Mouse (Mus musculus) retina, adult 2 months (tissue): ENCODE measurements around the gene Auts2.

Experiments used
- DNase-seq: peaks from one replicate; pipeline ENCODE4 v3.0.0-alpha.2; 2012; ENCODE audit warnings: low read depth, low spot score

Auts2 gene

GRCm38 (mm10) chr5:131677518-131677917, 865.6 kb downstream of the Auts2 start:
- DNase-seq = no peak

GRCm38 (mm10) chr5:131673696-131674095, 869.4 kb downstream of the Auts2 start:
- DNase-seq = no peak

GRCm38 (mm10) chr5:131665068-131665467, 878.1 kb downstream of the Auts2 start:
- no peak for DNase-seq

- DNase-seq = no peak
Observed at GRCm38 (mm10) chr5:131664657-131665056, 878.5 kb downstream of the Auts2 start.

- no peak for DNase-seq
Observed at GRCm38 (mm10) chr5:131662657-131663056, 880.5 kb downstream of the Auts2 start.

- DNase-seq = no peak
Observed at GRCm38 (mm10) chr5:131658822-131659515, 884.2 kb downstream of the Auts2 start.

GRCm38 (mm10) chr5:131654206-131654605, 888.9 kb downstream of the Auts2 start:
- no peak for DNase-seq

GRCm38 (mm10) chr5:131650381-131650891, 892.7 kb downstream of the Auts2 start:
- no peak for DNase-seq

- DNase-seq = no peak
Observed at GRCm38 (mm10) chr5:131647683-131648119, 895.4 kb downstream of the Auts2 start.

GRCm38 (mm10) chr5:131647104-131647682, 896.0 kb downstream of the Auts2 start:
- no peak for DNase-seq

GRCm38 (mm10) chr5:131646192-131646775, 896.9 kb downstream of the Auts2 start:
- DNase-seq = no peak

- no peak for DNase-seq
Observed at GRCm38 (mm10) chr5:131645341-131646191, 897.6 kb downstream of the Auts2 start.

- DNase-seq = no peak
Observed at GRCm38 (mm10) chr5:131644331-131644730, 898.8 kb downstream of the Auts2 start.

GRCm38 (mm10) chr5:131643176-131644174, 899.7 kb downstream of the Auts2 start:
- no peak for DNase-seq

- DNase-seq = no peak
Observed at GRCm38 (mm10) chr5:131642752-131643151, 900.4 kb downstream of the Auts2 start.

GRCm38 (mm10) chr5:131636431-131636830, 906.7 kb downstream of the Auts2 start:
- no peak for DNase-seq

GRCm38 (mm10) chr5:131634731-131635130, 908.4 kb downstream of the Auts2 start:
- no peak for DNase-seq

GRCm38 (mm10) chr5:131631998-131632379, 911.2 kb downstream of the Auts2 start:
- no peak for DNase-seq

- DNase-seq = no peak
Observed at GRCm38 (mm10) chr5:131631038-131631997, 911.8 kb downstream of the Auts2 start.
